Mouse (Mus musculus) lung, postnatal 0 days (tissue): Measurements from ENCODE around the gene Tpcn1.

Experiments
- CTCF ChIP-seq: IDR thresholded peaks from 2 replicates; pipeline ENCODE4 v1.5.1; 2016; ENCODE audit warnings: antibody characterized with exemption, mild to moderate bottlenecking
- EP300 ChIP-seq: IDR thresholded peaks from 2 replicates; pipeline ENCODE4 v1.6.1; 2016; ENCODE audit warnings: antibody characterized with exemption, mild to moderate bottlenecking, control low read depth

- peak; percentile 70 for TF ChIP-seq CTCF
- TF ChIP-seq EP300, result no peak
Measured at GRCm38 (mm10) chr5:120522649-120523048, 65.8 kb downstream of the Tpcn1 start.
